7 mouse cellular contexts compared by ENCODE assay signal in the genomic region with DNA sequence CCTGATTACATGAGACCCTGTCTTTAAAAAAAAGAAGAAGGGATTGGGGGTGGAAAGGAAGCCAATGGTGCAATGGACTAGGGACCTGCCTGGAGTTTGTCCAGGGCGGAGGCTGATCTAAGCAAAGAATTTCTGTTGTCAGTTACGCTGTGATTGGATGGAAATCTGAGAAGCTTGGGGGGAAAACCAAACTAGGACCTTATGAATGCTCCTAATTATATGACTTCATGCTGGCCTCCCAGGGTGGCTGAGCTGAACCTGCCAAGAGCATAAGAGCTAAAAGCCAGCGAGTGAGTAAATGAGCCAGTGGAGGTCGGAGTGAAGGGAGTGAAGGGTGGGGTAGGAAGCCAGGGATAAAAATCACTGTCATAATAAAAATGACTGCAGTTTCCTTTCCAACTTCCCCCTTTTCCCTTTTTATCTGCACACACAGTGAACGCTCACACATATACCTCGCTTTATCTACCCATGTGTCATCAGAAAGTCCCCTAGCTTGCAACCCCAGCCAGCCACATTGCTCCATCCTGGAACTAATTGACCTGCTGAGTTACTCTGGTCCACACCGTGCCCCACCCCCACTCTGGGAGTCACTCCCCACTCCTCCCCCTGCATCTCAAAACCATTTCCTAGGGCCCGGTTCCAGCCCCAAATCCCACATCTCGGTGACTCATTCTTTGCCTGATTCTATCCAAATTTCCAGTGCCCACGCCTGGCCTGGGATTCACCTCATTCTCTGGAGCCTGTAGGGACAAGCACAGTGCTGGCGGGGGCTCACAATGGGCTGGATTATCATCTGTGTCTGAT. TPM values are rescaled to one million over a fixed set of nuclear protein-coding genes. Genes with fewer than 3 reads are reported as not detected.
DNase-seq lines count a peak whose midpoint lies in the region; ATAC-seq and TF ChIP-seq lines count a peak whose summit lies in the region.

No protein-coding gene starts in this region.

- no peak overlapping the region for H3K4me3 ChIP-seq in midbrain, postnatal 0 days (ENCODE audit: low read depth, low read length)
- no peak overlapping the region for H3K4me3 ChIP-seq in midbrain, embryonic 13.5 days (replicated peaks)
- H3K4me3 ChIP-seq in lung, postnatal 0 days (ENCODE audit: low read depth, low read length) = no peak overlapping the region
- H3K4me3 ChIP-seq in midbrain, embryonic 10.5 days = no peak overlapping the region

- peaks cover 12% of the 10 kb centered on the region for H3K4me1 ChIP-seq in midbrain, postnatal 0 days (ENCODE audit: insufficient read depth, low read length)
- H3K4me1 ChIP-seq in midbrain, embryonic 13.5 days (replicated peaks) = peaks cover 24% of the 10 kb centered on the region
- H3K4me1 ChIP-seq in lung, postnatal 0 days (ENCODE audit: insufficient read depth, low read depth, low read length) = peaks cover 4% of the 10 kb centered on the region; the same call in 1 of the 2 replicates
- H3K4me1 ChIP-seq in midbrain, embryonic 10.5 days = peaks cover 38% of the 10 kb centered on the region

- H3K27me3 ChIP-seq in midbrain, postnatal 0 days (ENCODE audit: insufficient read depth, low read length) = no peaks in the 10 kb centered on the region
- H3K27me3 ChIP-seq in midbrain, embryonic 13.5 days = peaks cover 12% of the 10 kb centered on the region
- no peaks in the 10 kb centered on the region for H3K27me3 ChIP-seq in lung, postnatal 0 days (replicated peaks; ENCODE audit: insufficient read depth, low read length)
- H3K27me3 ChIP-seq in midbrain, embryonic 10.5 days (ENCODE audit: low read depth, poor library complexity, severe bottlenecking) = peaks cover 26% of the 10 kb centered on the region

- no peaks in the 10 kb centered on the region for H3K9me3 ChIP-seq in midbrain, postnatal 0 days (ENCODE audit: low read length)
- H3K9me3 ChIP-seq in midbrain, embryonic 13.5 days = no peaks in the 10 kb centered on the region
- no peaks in the 10 kb centered on the region for H3K9me3 ChIP-seq in lung, postnatal 0 days (ENCODE audit: low read length)
- H3K9me3 ChIP-seq in midbrain, embryonic 10.5 days (replicated peaks) = no peaks in the 10 kb centered on the region

- TF ChIP-seq EP300 in lung, postnatal 0 days (IDR thresholded peaks at IDR 0.05) = no peak

- no peaks in the 10 kb centered on the region for H3K36me3 ChIP-seq in midbrain, postnatal 0 days (ENCODE audit: insufficient read depth, low read length)
- no peaks in the 10 kb centered on the region for H3K36me3 ChIP-seq in midbrain, embryonic 13.5 days
- no peaks in the 10 kb centered on the region for H3K36me3 ChIP-seq in lung, postnatal 0 days (ENCODE audit: insufficient read depth, low read length)
- H3K36me3 ChIP-seq in midbrain, embryonic 10.5 days = no peaks in the 10 kb centered on the region

- no peak overlapping the region for H3K9ac ChIP-seq in midbrain, postnatal 0 days (replicated peaks; ENCODE audit: low read length, poor library complexity, severe bottlenecking)
- no peak overlapping the region for H3K9ac ChIP-seq in midbrain, embryonic 13.5 days (replicated peaks)
- H3K9ac ChIP-seq in lung, postnatal 0 days (replicated peaks; ENCODE audit: low read depth) = no peak overlapping the region

- H3K27ac ChIP-seq in midbrain, postnatal 0 days (ENCODE audit: low read depth, low read length) = no peak overlapping the region; the same call in 1 of the 2 replicates
- H3K27ac ChIP-seq in midbrain, embryonic 13.5 days = no peak overlapping the region
- no peak overlapping the region for H3K27ac ChIP-seq in lung, postnatal 0 days (ENCODE audit: low read length)
- H3K27ac ChIP-seq in midbrain, embryonic 10.5 days (replicated peaks) = no peak overlapping the region

- no peak for TF ChIP-seq CTCF in midbrain, postnatal 0 days (IDR thresholded peaks at IDR 0.05)
- TF ChIP-seq CTCF in lung, postnatal 0 days (IDR thresholded peaks at IDR 0.05) = no peak

- ATAC-seq in midbrain, postnatal 0 days (ENCODE audit: low FRiP score) = no peak
- ATAC-seq in midbrain, embryonic 13.5 days = no peak
- ATAC-seq in lung, postnatal 0 days = peak; percentile 35; the same call in 1 of the 2 replicates

- WGBS in midbrain, postnatal 0 days = 64% methylated on average over 11 of the region's 11 CpGs
- 78% methylated on average over 11 of the region's 11 CpGs for WGBS in midbrain, embryonic 13.5 days
- WGBS in lung, postnatal 0 days = 42% methylated on average over 11 of the region's 11 CpGs
- 82% methylated on average over 11 of the region's 11 CpGs for WGBS in midbrain, embryonic 10.5 days

- DNase-seq in midbrain, postnatal 0 days (ENCODE audit: low spot score) = peak; percentile 24
- peak; percentile 30 to 53 for DNase-seq in cerebellum, postnatal 14 days
- DNase-seq in gonadal fat pad, adult 2 months (ENCODE audit: low read depth) = peak; percentile 75
- peak; percentile 46 for DNase-seq in lung, postnatal 0 days (ENCODE audit: low spot score)
- DNase-seq in midbrain, embryonic 10.5 days (ENCODE audit: low spot score) = no peak
- no peak for DNase-seq in natural killer cell, adult 2 months (ENCODE audit: low spot score in 2 of 2)

- no peak overlapping the region for H3K4me2 ChIP-seq in midbrain, postnatal 0 days (ENCODE audit: low read depth, low read length, poor library complexity, severe bottlenecking)
- no peak overlapping the region for H3K4me2 ChIP-seq in midbrain, embryonic 13.5 days (replicated peaks)
- no peak overlapping the region for H3K4me2 ChIP-seq in lung, postnatal 0 days (replicated peaks; ENCODE audit: low read depth, low read length)

RNA-seq across cellular contexts. Expression of gene Dnaic2, which starts 2.2 kb away (rescaled TPM):
- total RNA-seq in midbrain, postnatal 0 days (2014; rRNA removed) = 3.8 and 4.4 TPM in 2 replicates
- 2.0 and 3.2 TPM in 2 replicates for polyA plus RNA-seq in midbrain, postnatal 0 days (2015; fragmentation: Nextera tagmentation; extraction: Ambion mirVana)
- 1.6 and 1.7 TPM in 2 replicates for polyA plus RNA-seq in midbrain, embryonic 13.5 days (2015; fragmentation: Nextera tagmentation; extraction: Ambion mirVana)
- polyA plus RNA-seq in gonadal fat pad, adult 2 months (2012; rRNA removed) = 1.6 and 2.0 TPM in 2 replicates
- 6.4 and 7.3 TPM in 2 replicates for polyA plus RNA-seq in lung, postnatal 0 days (2015; fragmentation: Nextera tagmentation; extraction: Ambion mirVana)
- 2.1 and 2.2 TPM in 2 replicates for polyA plus RNA-seq in midbrain, embryonic 10.5 days (2016; fragmentation: Nextera tagmentation; extraction: Ambion mirVana)

RNA-seq across cellular contexts. Expression of gene Kif19a, which starts 40.2 kb away (rescaled TPM):
- total RNA-seq in midbrain, postnatal 0 days (2014; rRNA removed) = 5.3 and 7.2 TPM in 2 replicates
- polyA plus RNA-seq in midbrain, postnatal 0 days (2015; fragmentation: Nextera tagmentation; extraction: Ambion mirVana) = 0.85 and 1.3 TPM in 2 replicates
- 0.35 and 1.2 TPM in 2 replicates for polyA plus RNA-seq in midbrain, embryonic 13.5 days (2015; fragmentation: Nextera tagmentation; extraction: Ambion mirVana)
- polyA plus RNA-seq in gonadal fat pad, adult 2 months (2012; rRNA removed) = 1.3 and 1.5 TPM in 2 replicates
- polyA plus RNA-seq in lung, postnatal 0 days (2015; fragmentation: Nextera tagmentation; extraction: Ambion mirVana) = 0.54 and 0.74 TPM in 2 replicates
- polyA plus RNA-seq in midbrain, embryonic 10.5 days (2016; fragmentation: Nextera tagmentation; extraction: Ambion mirVana) = 1.1 and 1.7 TPM in 2 replicates

RNA-seq across cellular contexts. Expression of gene Ttyh2, which starts 49.8 kb away (rescaled TPM):
- 42.8 and 58.2 TPM in 2 replicates for total RNA-seq in midbrain, postnatal 0 days (2014; rRNA removed)
- 27.1 and 29.4 TPM in 2 replicates for polyA plus RNA-seq in midbrain, postnatal 0 days (2015; fragmentation: Nextera tagmentation; extraction: Ambion mirVana)
- 24.2 and 24.6 TPM in 2 replicates for polyA plus RNA-seq in midbrain, embryonic 13.5 days (2015; fragmentation: Nextera tagmentation; extraction: Ambion mirVana)
- polyA plus RNA-seq in gonadal fat pad, adult 2 months (2012; rRNA removed) = 26.9 and 40.8 TPM in 2 replicates
- polyA plus RNA-seq in lung, postnatal 0 days (2015; fragmentation: Nextera tagmentation; extraction: Ambion mirVana) = 20.1 and 22.3 TPM in 2 replicates
- polyA plus RNA-seq in midbrain, embryonic 10.5 days (2016; fragmentation: Nextera tagmentation; extraction: Ambion mirVana) = 9.6 and 12.6 TPM in 2 replicates

RNA-seq across cellular contexts. Expression of gene Rpl38, which starts 56.7 kb away (rescaled TPM):
- total RNA-seq in midbrain, postnatal 0 days (2014; rRNA removed) = 903 and 1,541 TPM in 2 replicates
- polyA plus RNA-seq in midbrain, postnatal 0 days (2015; fragmentation: Nextera tagmentation; extraction: Ambion mirVana) = 889 and 977 TPM in 2 replicates
- 826 and 835 TPM in 2 replicates for polyA plus RNA-seq in midbrain, embryonic 13.5 days (2015; fragmentation: Nextera tagmentation; extraction: Ambion mirVana)
- polyA plus RNA-seq in gonadal fat pad, adult 2 months (2012; rRNA removed) = 621 and 723 TPM in 2 replicates
- polyA plus RNA-seq in lung, postnatal 0 days (2015; fragmentation: Nextera tagmentation; extraction: Ambion mirVana) = 728 and 824 TPM in 2 replicates
- polyA plus RNA-seq in midbrain, embryonic 10.5 days (2016; fragmentation: Nextera tagmentation; extraction: Ambion mirVana) = 851 and 1,060 TPM in 2 replicates

Comparison
In these comparisons a context has a peak if more than half of its experiments do, and no peak if none do; other contexts are left out.
1. DNase-seq: peak in midbrain, postnatal 0 days (single experiment), cerebellum, postnatal 14 days (2 of 2), gonadal fat pad, adult 2 months (single experiment) and lung, postnatal 0 days (single experiment); none in midbrain, embryonic 10.5 days (single experiment) and natural killer cell, adult 2 months (0 of 2).